Mouse (Mus musculus) granulocyte monocyte progenitor cell, adult 5-6 weeks (primary cell): ENCODE results near the gene Hsd11b1. TPM values are rescaled to one million over a fixed set of nuclear protein-coding genes. Genes with fewer than 3 reads are reported as not detected.
"Not testable (repeated sequence)": the region's sequence is repeated elsewhere in the genome, so short reads cannot be mapped to it uniquely, and the experiment has no call there.

Experiments used
- ATAC-seq: replicated peaks from 2 replicates; pipeline ENCODE4 v1.8.0; 2016; ENCODE audit warnings: mild to moderate bottlenecking, moderate TSS enrichment, inconsistent platforms; ENCODE audit not compliant: poor library complexity, severe bottlenecking
- total RNA-seq, 2 experiments: library from RNA; stranded (forward) in 1 of 2; stranded (reverse) in 1 of 2; fragments of 200-712, 200-1000 nt in 1 of 2; fragments of >200 nt in 1 of 2; fragmentation: Nextera tagmentation in 1 of 2; gene quantifications; 2 replicates each; pipeline ENCODE4 v1.2.3; 2014 to 2017

The Hsd11b1 gene
- 19.3 and 43.7 TPM in 2 replicates for total RNA-seq (2014; fragmentation: Nextera tagmentation)
- total RNA-seq (2017), result 27.4 and 31.4 TPM in 2 replicates

GRCm38 (mm10) chr1:193263955-193264598 lies at the start of gene Hsd11b1:
Hsd11b1 (minus strand) TSS chr1:193264075.
- peak; percentile 78 for ATAC-seq

- ATAC-seq, result no peak
Measured at GRCm38 (mm10) chr1:193311596-193311995, 47.7 kb upstream of the Hsd11b1 start.

- peak; percentile 31; the same call in 1 of the 2 replicates for ATAC-seq
Measured at GRCm38 (mm10) chr1:193310519-193311085, 46.7 kb upstream of the Hsd11b1 start.

DNA sequence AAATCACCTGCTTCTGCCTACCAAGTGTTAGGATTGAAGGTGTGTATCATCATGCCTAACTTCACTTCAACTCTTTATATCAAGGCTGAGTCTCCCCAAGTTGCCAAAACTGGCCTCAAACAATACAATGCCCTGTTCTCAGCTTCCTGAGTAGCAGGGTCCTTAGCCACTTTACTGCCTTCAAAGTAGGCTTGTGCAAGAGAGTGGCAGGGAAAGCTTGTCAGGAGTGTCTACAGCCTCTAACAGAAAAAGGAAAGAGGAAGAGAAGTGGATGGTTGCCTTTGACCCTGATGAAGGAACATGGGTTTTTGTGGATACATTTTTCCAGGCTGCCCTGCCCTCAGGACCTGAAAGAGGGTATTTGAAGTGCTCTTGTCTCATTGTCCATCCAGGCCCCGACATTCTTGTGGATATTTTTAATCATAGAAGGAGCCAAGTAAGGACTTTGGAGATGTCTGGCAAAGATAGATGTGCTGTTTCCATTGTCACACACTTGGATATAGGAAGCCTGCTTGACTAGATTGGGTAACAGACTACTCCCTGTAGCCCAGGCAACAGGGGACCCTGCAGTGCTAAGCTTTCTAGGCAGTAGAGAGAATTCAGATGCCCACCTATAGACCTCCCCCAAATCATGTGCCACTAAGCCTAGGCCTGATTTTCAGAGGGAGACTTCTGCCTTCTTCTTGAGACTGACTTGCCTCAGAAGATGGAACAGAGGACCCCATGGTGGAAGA lies 46.1 kb upstream of the Hsd11b1 start:
- ATAC-seq, result peak; percentile 83

GRCm38 (mm10) chr1:193306832-193307231 lies 43.0 kb upstream of the Hsd11b1 start:
- no peak for ATAC-seq

DNA sequence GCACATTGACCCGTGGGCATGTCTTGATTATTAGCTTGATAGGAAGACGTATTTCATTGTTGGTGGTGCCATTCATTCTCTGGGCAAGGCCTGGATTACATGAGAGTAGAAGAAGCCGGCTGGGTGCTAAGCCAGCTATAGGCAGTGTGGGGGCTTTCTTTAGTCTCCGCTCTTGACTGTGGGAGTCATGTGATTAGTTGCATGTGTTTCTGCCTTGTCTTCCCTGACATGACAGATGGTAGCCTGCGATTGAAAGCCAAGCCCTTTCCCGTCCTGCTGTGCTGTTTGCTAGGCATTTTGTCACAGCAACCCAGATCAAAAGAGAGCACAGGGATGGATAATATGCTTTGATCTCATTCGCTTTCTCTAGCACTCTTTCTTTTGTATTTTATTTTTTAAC lies 41.5 kb upstream of the Hsd11b1 start:
- no peak for ATAC-seq

- ATAC-seq, result peak; percentile 63
Measured at GRCm38 (mm10) chr1:193303096-193303495, 39.2 kb upstream of the Hsd11b1 start.

DNA sequence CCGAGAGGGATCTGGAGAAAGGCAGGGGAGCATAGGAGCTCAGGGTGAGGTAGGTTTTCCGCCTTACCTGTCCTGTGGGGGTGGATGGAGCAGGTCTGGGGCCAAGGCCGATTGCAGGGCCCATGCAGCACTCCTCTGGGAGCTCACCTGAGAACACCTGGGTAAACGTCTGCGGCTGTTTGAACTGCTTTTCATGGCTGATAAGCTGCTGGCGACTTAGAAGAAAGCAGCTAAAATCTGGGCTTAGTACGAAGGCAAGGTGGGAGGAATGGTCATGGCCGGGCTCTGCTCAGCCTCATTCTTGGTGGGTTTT lies 38.2 kb upstream of the Hsd11b1 start:
- no peak for ATAC-seq

- ATAC-seq, result no peak
Measured at GRCm38 (mm10) chr1:193301216-193302092, 37.6 kb upstream of the Hsd11b1 start.

DNA sequence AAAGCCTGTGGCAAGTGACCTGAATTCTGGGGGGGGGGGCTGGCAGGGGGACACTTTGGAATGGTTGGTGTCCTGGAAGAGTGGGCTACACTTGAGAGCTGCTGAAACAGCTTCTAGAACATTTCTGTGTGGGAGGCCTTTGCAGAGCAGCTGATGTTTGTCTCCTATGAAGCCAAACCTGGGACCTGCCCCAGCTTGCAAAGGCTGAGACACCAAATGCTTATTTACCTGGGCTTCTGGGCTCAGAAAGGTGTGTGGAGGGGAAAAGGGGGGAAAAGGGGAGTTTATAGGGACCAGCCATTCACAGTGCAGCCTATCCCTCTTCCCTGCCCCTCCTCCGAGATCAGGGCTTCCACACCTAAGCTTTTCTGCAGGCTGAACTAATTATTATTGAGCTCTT lies 36.1 kb upstream of the Hsd11b1 start:
- ATAC-seq, result no peak

DNA sequence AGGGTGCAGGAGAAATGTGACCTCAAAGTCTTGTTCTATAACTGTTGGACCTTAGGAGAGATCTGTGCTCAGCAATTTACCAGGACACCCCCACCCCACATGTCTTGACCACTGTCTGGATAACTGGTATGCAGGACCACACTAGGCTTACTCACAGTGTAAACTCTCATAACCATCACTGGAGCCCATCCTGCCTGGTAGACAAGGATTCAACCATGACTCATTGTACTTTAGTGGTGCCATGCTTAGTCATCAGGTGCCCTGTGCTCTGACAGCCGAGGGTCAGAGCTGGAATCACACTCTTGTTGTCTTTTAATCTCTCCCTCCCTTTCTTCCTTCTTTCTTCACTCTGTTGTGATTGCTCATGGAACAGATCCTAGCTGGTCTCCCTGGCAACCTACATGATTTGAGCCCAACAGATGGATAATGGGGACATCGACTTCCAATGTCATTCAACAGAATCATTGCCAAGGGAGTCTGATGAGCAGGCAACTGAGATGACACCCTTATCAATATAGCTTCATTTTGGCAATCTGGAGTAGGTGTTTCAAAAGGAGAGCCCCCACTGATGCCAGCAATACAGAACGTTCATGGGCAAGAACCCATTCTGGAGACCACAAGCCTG lies 34.4 kb upstream of the Hsd11b1 start:
- no peak for ATAC-seq

- ATAC-seq, result no peak
Measured at GRCm38 (mm10) chr1:193295920-193296319, 32.0 kb upstream of the Hsd11b1 start.

- ATAC-seq, result no peak
Measured at GRCm38 (mm10) chr1:193293926-193294325, 30.1 kb upstream of the Hsd11b1 start.

DNA sequence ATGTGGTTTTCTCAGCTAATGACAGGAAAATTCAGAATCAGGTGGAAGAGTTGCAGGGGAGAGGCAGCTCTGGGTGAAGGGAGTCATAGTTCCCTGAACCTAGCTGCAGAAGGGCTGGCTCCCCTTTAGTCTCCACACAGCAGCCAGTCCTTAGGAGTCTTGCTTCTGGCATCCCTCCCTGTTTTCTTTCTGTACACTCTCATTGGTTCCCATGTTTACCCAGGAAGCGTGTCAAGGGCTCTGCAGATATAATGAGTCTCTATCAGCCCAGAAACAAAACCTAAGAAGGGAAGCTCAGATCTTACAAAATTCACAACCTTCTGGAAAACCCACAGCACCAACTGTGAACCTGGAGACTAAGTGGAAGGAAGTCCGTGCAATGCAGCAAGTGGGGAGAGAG lies 29.2 kb upstream of the Hsd11b1 start:
- peak; percentile 94 for ATAC-seq

DNA sequence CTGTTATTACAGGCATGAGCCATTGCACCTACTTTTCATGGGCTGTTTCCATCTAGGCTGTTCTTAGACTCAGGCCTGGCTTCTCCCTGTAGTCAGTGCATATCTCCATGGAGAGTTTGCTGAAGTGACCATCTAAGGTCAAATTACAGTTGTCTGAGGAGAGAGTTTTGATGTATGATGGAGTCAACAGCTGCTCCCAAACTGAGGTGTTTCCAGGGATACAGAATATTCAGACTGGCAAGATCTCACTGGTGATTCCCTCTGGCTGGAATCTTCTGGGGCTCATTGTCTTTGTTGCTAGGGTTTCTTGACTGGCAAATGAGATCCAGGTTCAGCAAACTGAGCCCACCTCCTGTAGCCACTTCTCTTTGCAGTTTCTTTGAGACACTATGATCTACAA lies 26.8 kb upstream of the Hsd11b1 start:
- no peak for ATAC-seq

GRCm38 (mm10) chr1:193289914-193290313 lies 26.0 kb upstream of the Hsd11b1 start:
- ATAC-seq, result no peak

GRCm38 (mm10) chr1:193289076-193289475 lies 25.2 kb upstream of the Hsd11b1 start:
- no peak for ATAC-seq

DNA sequence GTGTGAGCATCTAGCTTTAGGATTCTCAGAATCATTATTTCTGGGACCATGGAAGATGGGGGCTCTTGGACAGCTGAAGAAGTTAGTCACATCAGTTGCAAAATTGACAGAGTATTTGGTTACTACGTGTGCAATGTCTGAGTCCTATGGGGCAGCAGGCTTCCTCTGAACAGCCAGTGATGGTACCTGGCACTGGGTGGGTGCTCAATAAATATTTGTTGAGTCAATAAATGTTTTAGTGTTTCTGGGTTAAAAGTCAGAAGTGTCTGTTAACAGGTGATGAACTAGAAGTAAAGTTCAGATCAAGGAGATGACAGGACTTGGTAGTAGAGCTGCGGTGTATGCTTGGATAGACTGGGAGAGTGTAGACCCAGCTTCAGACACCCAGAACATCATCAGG lies 23.7 kb upstream of the Hsd11b1 start:
- ATAC-seq, result no peak

DNA sequence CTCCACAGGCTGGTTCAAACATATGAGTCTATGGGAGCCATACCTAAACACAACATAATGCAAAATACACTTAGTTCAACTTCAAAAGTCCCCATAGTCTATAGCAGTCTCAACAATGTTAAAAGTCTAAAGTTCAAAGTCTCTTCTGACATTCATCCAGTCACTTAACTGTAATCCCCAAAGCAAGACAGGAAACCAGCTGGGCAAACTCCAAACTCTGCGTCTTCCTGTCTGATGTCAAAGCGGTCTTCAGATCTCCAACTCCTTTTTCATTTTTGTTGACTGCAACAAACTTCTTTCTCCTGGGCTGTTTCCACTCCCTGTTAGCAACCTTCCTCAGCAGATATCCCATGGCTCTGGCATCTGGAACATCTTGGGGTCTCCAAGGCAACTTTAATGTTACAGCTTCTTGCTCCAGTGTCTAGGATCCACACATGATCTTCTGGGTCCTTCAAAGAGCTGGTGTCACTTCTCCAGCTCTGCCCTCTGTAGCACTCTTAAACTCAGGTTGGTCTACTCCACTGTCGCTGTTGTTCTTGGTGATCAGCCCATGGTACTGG lies 22.0 kb upstream of the Hsd11b1 start:
- not testable (repeated sequence) for ATAC-seq

DNA sequence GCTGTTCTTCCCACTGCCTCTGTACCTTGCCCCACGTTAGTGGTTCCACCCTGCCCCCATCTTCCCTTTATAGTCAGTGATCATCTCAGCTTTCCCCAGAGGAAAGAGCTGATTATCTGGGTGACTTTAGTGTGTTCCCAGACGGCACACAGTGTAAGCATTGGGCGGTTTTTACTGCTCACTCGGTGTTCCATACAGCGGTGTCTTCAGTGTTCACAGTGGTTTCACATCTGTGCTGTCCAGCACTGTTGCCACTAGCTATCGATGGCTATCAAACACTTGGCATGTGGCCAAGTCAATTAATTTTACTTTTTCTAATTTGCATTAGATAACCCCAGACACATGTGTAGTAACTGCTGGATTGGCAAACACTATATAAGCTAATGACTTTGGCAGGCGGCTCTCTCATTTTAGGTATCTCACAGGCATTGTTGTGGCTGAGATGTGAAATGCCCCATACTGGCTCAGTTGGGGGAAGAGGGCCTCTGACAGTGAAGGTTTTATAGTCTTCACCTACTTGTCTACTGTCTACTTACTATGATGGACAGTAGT lies 20.4 kb upstream of the Hsd11b1 start:
- ATAC-seq, result 0 out of 2 replicates have a peak, but pooled peaks have one; percentile 15
